Mouse (Mus musculus): ENCODE data around the gene Abhd17a. TPM values are rescaled to one million over a fixed set of nuclear protein-coding genes. Genes with fewer than 3 reads are reported as not detected.

The Abhd17a gene
- polyA plus RNA-seq, 1 experiment = 42.1 TPM

GRCm38 (mm10) chr10:80621690-80621939, 31.5 kb upstream of the Abhd17a start:
- TF ChIP-seq CTCF (IDR thresholded peaks at IDR 0.05; ENCODE audit: borderline replicate concordance, insufficient read depth, low read length) (no peak), POLR2A (IDR thresholded peaks at IDR 0.05; ENCODE audit: low read depth, low read length) (no peak)
- H3K4me1 ChIP-seq (ENCODE audit: control insufficient read depth, insufficient read depth, low read length) = 0 out of 2 replicates have a peak, but pooled peaks cover 7% of the 10 kb centered on the region
- peak overlapping the region; percentile 41 for H3K4me3 ChIP-seq (ENCODE audit: insufficient read depth, low read length)
- H3K27ac ChIP-seq (ENCODE audit: insufficient read depth, low read length) = peak overlapping the region; percentile 27

GRCm38 (mm10) chr10:80620796-80621689, 30.9 kb upstream of the Abhd17a start:
- Histone ChIP-seq H3K27ac (ENCODE audit: insufficient read depth, low read length) (peak overlapping the region; percentile 27), H3K4me3 (ENCODE audit: insufficient read depth, low read length) (peak overlapping the region; percentile 41), H3K4me1 (ENCODE audit: control insufficient read depth, insufficient read depth, low read length) (0 out of 2 replicates have a peak, but pooled peaks cover 7% of the 10 kb centered on the region)
- TF ChIP-seq CTCF (IDR thresholded peaks at IDR 0.05; ENCODE audit: borderline replicate concordance, insufficient read depth, low read length) (no peak), POLR2A (IDR thresholded peaks at IDR 0.05; ENCODE audit: low read depth, low read length) (no peak)

GRCm38 (mm10) chr10:80620365-80620764, 30.2 kb upstream of the Abhd17a start:
- Histone ChIP-seq H3K4me3 (ENCODE audit: insufficient read depth, low read length) (no peak overlapping the region), H3K27ac (ENCODE audit: insufficient read depth, low read length) (no peak overlapping the region), H3K4me1 (ENCODE audit: control insufficient read depth, insufficient read depth, low read length) (0 out of 2 replicates have a peak, but pooled peaks cover 7% of the 10 kb centered on the region)
- TF ChIP-seq POLR2A (IDR thresholded peaks at IDR 0.05; ENCODE audit: low read depth, low read length) (no peak), CTCF (IDR thresholded peaks at IDR 0.05; ENCODE audit: borderline replicate concordance, insufficient read depth, low read length) (no peak)

GRCm38 (mm10) chr10:80619465-80620244, 29.5 kb upstream of the Abhd17a start:
- no peak overlapping the region for H3K4me3 ChIP-seq (ENCODE audit: insufficient read depth, low read length)
- H3K27ac ChIP-seq (ENCODE audit: insufficient read depth, low read length) = no peak overlapping the region
- 0 out of 2 replicates have a peak, but pooled peaks cover 6% of the 10 kb centered on the region for H3K4me1 ChIP-seq (ENCODE audit: control insufficient read depth, insufficient read depth, low read length)
- TF ChIP-seq CTCF (IDR thresholded peaks at IDR 0.05; ENCODE audit: borderline replicate concordance, insufficient read depth, low read length) (no peak), POLR2A (IDR thresholded peaks at IDR 0.05; ENCODE audit: low read depth, low read length) (no peak)

GRCm38 (mm10) chr10:80618181-80618580, 28.0 kb upstream of the Abhd17a start:
- Histone ChIP-seq H3K4me3 (ENCODE audit: insufficient read depth, low read length) (no peak overlapping the region), H3K27ac (ENCODE audit: insufficient read depth, low read length) (no peak overlapping the region), H3K4me1 (ENCODE audit: control insufficient read depth, insufficient read depth, low read length) (no peaks in the 10 kb centered on the region)
- TF ChIP-seq POLR2A (IDR thresholded peaks at IDR 0.05; ENCODE audit: low read depth, low read length) = no peak
- TF ChIP-seq CTCF (IDR thresholded peaks at IDR 0.05; ENCODE audit: borderline replicate concordance, insufficient read depth, low read length) = no peak

- TF ChIP-seq POLR2A (IDR thresholded peaks at IDR 0.05; ENCODE audit: low read depth, low read length) (no peak), CTCF (IDR thresholded peaks at IDR 0.05; ENCODE audit: borderline replicate concordance, insufficient read depth, low read length) (no peak)
- H3K4me1 ChIP-seq (ENCODE audit: control insufficient read depth, insufficient read depth, low read length) = no peaks in the 10 kb centered on the region
- H3K27ac ChIP-seq (ENCODE audit: insufficient read depth, low read length) = no peak overlapping the region
- no peak overlapping the region for H3K4me3 ChIP-seq (ENCODE audit: insufficient read depth, low read length)
Observed at GRCm38 (mm10) chr10:80614351-80614750, 24.2 kb upstream of the Abhd17a start.

GRCm38 (mm10) chr10:80613821-80614220, 23.7 kb upstream of the Abhd17a start:
- no peak overlapping the region for H3K27ac ChIP-seq (ENCODE audit: insufficient read depth, low read length)
- TF ChIP-seq CTCF (IDR thresholded peaks at IDR 0.05; ENCODE audit: borderline replicate concordance, insufficient read depth, low read length) (no peak), POLR2A (IDR thresholded peaks at IDR 0.05; ENCODE audit: low read depth, low read length) (no peak)

GRCm38 (mm10) chr10:80611905-80612304, 21.8 kb upstream of the Abhd17a start:
- H3K4me3 ChIP-seq (ENCODE audit: insufficient read depth, low read length) = no peak overlapping the region
- no peaks in the 10 kb centered on the region for H3K4me1 ChIP-seq (ENCODE audit: control insufficient read depth, insufficient read depth, low read length)
- no peak overlapping the region for H3K27ac ChIP-seq (ENCODE audit: insufficient read depth, low read length)
- TF ChIP-seq POLR2A (IDR thresholded peaks at IDR 0.05; ENCODE audit: low read depth, low read length) = no peak
- no peak for TF ChIP-seq CTCF (IDR thresholded peaks at IDR 0.05; ENCODE audit: borderline replicate concordance, insufficient read depth, low read length)

More at GRCm38 (mm10) chr10:80613821-80614220, 23.7 kb upstream of the Abhd17a start:
- Histone ChIP-seq H3K4me3 (ENCODE audit: insufficient read depth, low read length) (no peak overlapping the region), H3K4me1 (ENCODE audit: control insufficient read depth, insufficient read depth, low read length) (no peaks in the 10 kb centered on the region)

- TF ChIP-seq CTCF (IDR thresholded peaks at IDR 0.05; ENCODE audit: borderline replicate concordance, insufficient read depth, low read length) = 0 out of 2 replicates have a peak, but pooled peaks have one; percentile 27
- no peak for TF ChIP-seq POLR2A (IDR thresholded peaks at IDR 0.05; ENCODE audit: low read depth, low read length)
- Histone ChIP-seq H3K4me1 (ENCODE audit: control insufficient read depth, insufficient read depth, low read length) (no peaks in the 10 kb centered on the region), H3K4me3 (ENCODE audit: insufficient read depth, low read length) (no peak overlapping the region), H3K27ac (ENCODE audit: insufficient read depth, low read length) (no peak overlapping the region)
Observed at GRCm38 (mm10) chr10:80611024-80611423, 20.9 kb upstream of the Abhd17a start.
